In genomic region chr13:97825361-97825760, GRCm38 (mm10) we compare ENCODE assay signal across 12 mouse cellular contexts.
A peak's percentile ranks its signal among the peaks of the same experiment; 100 is the strongest.
DNase-seq lines count a peak whose midpoint lies in the region; ATAC-seq lines count a peak whose summit lies in the region.
"Had no signal": no experiment of that assay in that cellular context is flagged by ENCODE, and none has a peak within 500 bp of the region (broad histone marks: within the 10 kb centered on the region; RNA-seq: fewer than 3 reads in every experiment).

No protein-coding gene starts in this region.

- no peaks in the 10 kb centered on the region for H3K36me3 ChIP-seq in kidney, embryonic 16.5 days (ENCODE audit: insufficient read depth, low read length)
- H3K36me3 ChIP-seq in embryonic facial prominence, embryonic 14.5 days (ENCODE audit: control insufficient read depth, insufficient read depth, low read length), result no peaks in the 10 kb centered on the region
- H3K36me3 ChIP-seq in hindbrain, embryonic 15.5 days, result no peaks in the 10 kb centered on the region
- no peaks in the 10 kb centered on the region for H3K36me3 ChIP-seq in midbrain, embryonic 13.5 days
- H3K36me3 ChIP-seq: heart, embryonic 13.5 days had no signal

- peak overlapping the region; percentile 25; the same call in 1 of the 2 replicates for H3K4me2 ChIP-seq in kidney, embryonic 16.5 days (replicated peaks; ENCODE audit: low read depth, low read length)
- no peak overlapping the region for H3K4me2 ChIP-seq in embryonic facial prominence, embryonic 14.5 days (ENCODE audit: low read depth, low read length)
- H3K4me2 ChIP-seq in hindbrain, embryonic 15.5 days, result 0 out of 2 replicates have a peak overlapping the region, but pooled peaks have one; percentile 56
- peak overlapping the region; percentile 15; the same call in 1 of the 2 replicates for H3K4me2 ChIP-seq in midbrain, embryonic 13.5 days (replicated peaks)
- H3K4me2 ChIP-seq: heart, embryonic 13.5 days had no signal

- no peak overlapping the region for H3K9ac ChIP-seq in kidney, embryonic 16.5 days (replicated peaks; ENCODE audit: low read length)
- H3K9ac ChIP-seq in embryonic facial prominence, embryonic 14.5 days (ENCODE audit: low read depth, low read length), result no peak overlapping the region
- no peak overlapping the region for H3K9ac ChIP-seq in hindbrain, embryonic 15.5 days
- H3K9ac ChIP-seq in midbrain, embryonic 13.5 days (replicated peaks), result no peak overlapping the region
- H3K9ac ChIP-seq: heart, embryonic 13.5 days had no signal

- 40% methylated on average over 3 of the region's 3 CpGs for WGBS in kidney, embryonic 16.5 days
- WGBS in embryonic facial prominence, embryonic 14.5 days, result 53% methylated on average over 3 of the region's 3 CpGs
- WGBS in hindbrain, embryonic 15.5 days, result 24% methylated on average over 3 of the region's 3 CpGs
- WGBS in midbrain, embryonic 13.5 days, result 18% methylated on average over 3 of the region's 3 CpGs

- H3K4me3 ChIP-seq in kidney, embryonic 16.5 days (ENCODE audit: low read length), result no peak overlapping the region
- H3K4me3 ChIP-seq in embryonic facial prominence, embryonic 14.5 days (ENCODE audit: low read depth, low read length), result no peak overlapping the region
- no peak overlapping the region for H3K4me3 ChIP-seq in hindbrain, embryonic 15.5 days
- H3K4me3 ChIP-seq in midbrain, embryonic 13.5 days (replicated peaks), result no peak overlapping the region
- H3K4me3 ChIP-seq: heart, embryonic 13.5 days had no signal

- H3K27ac ChIP-seq in kidney, embryonic 16.5 days (ENCODE audit: low read length), result no peak overlapping the region
- H3K27ac ChIP-seq in embryonic facial prominence, embryonic 14.5 days (replicated peaks; ENCODE audit: low read depth, low read length), result no peak overlapping the region
- peak overlapping the region; percentile 66; the same call in 1 of the 2 replicates for H3K27ac ChIP-seq in hindbrain, embryonic 15.5 days (replicated peaks)
- peak overlapping the region; percentile 75 for H3K27ac ChIP-seq in midbrain, embryonic 13.5 days
- H3K27ac ChIP-seq: heart, embryonic 13.5 days had no signal

- H3K27me3 ChIP-seq in kidney, embryonic 16.5 days (ENCODE audit: insufficient read depth, low read length), result peaks cover 3% of the 10 kb centered on the region; the same call in 1 of the 2 replicates
- no peaks in the 10 kb centered on the region for H3K27me3 ChIP-seq in embryonic facial prominence, embryonic 14.5 days (replicated peaks; ENCODE audit: control insufficient read depth, insufficient read depth, low read length)
- H3K27me3 ChIP-seq in hindbrain, embryonic 15.5 days, result no peaks in the 10 kb centered on the region
- no peaks in the 10 kb centered on the region for H3K27me3 ChIP-seq in midbrain, embryonic 13.5 days
- H3K27me3 ChIP-seq: heart, embryonic 13.5 days had no signal

- ATAC-seq in kidney, embryonic 16.5 days (ENCODE audit: low FRiP score, low TSS enrichment), result peak; percentile 23; the same call in 1 of the 2 replicates
- peak; percentile 27; the same call in 1 of the 2 replicates for ATAC-seq in embryonic facial prominence, embryonic 14.5 days (ENCODE audit: low read depth)
- ATAC-seq in hindbrain, embryonic 15.5 days (ENCODE audit: low FRiP score, low read depth), result peak; percentile 24; the same call in 1 of the 2 replicates
- peak; percentile 43 for ATAC-seq in midbrain, embryonic 13.5 days

- DNase-seq in kidney, adult 9 months, result no peak
- DNase-seq in embryonic facial prominence, embryonic 14.5 days (ENCODE audit: low spot score), result no peak
- no peak for DNase-seq in layer of hippocampus, postnatal 25 days (ENCODE audit: extremely low spot score in 1 of 2, low spot score in 1 of 2)
- DNase-seq in thymus, postnatal 25 days, result no peak
- no peak for DNase-seq in cerebellum, adult 9-11 months
- DNase-seq: cerebellum, postnatal 14 days; lung, adult 18-20 months; thymus, adult 18-20 months had no signal

- H3K4me1 ChIP-seq in kidney, embryonic 16.5 days (ENCODE audit: insufficient read depth, low read length), result peaks cover 25% of the 10 kb centered on the region
- H3K4me1 ChIP-seq in embryonic facial prominence, embryonic 14.5 days (ENCODE audit: control insufficient read depth, insufficient read depth, low read length), result peaks cover 16% of the 10 kb centered on the region
- H3K4me1 ChIP-seq in hindbrain, embryonic 15.5 days (replicated peaks), result peaks cover 33% of the 10 kb centered on the region
- H3K4me1 ChIP-seq in midbrain, embryonic 13.5 days (replicated peaks), result peaks cover 38% of the 10 kb centered on the region

- no peaks in the 10 kb centered on the region for H3K9me3 ChIP-seq in kidney, embryonic 16.5 days (ENCODE audit: low read length)
- no peaks in the 10 kb centered on the region for H3K9me3 ChIP-seq in embryonic facial prominence, embryonic 14.5 days (ENCODE audit: control insufficient read depth, low read length)
- no peaks in the 10 kb centered on the region for H3K9me3 ChIP-seq in hindbrain, embryonic 15.5 days
- no peaks in the 10 kb centered on the region for H3K9me3 ChIP-seq in midbrain, embryonic 13.5 days
- H3K9me3 ChIP-seq: heart, embryonic 13.5 days had no signal

Comparison
In these comparisons a context has a peak if more than half of its experiments do, and no peak if none do; other contexts are left out.
1. H3K27ac ChIP-seq: peak in hindbrain, embryonic 15.5 days (single experiment) and midbrain, embryonic 13.5 days (single experiment); none in kidney, embryonic 16.5 days (single experiment) and embryonic facial prominence, embryonic 14.5 days (single experiment).
2. Peak in every context shown above with its lines, with median percentiles within 50 percentile points of each other: ATAC-seq.